Mouse (Mus musculus) mature B cell (primary cell): ENCODE measurements around the gene Icam1.

Source experiments
- in situ Hi-C: fragments of 300-500 bp; cut with MboI; formaldehyde crosslinking; loops from 2 replicates; pipeline ENCODE4 v1.14.3; 2019

Icam1 gene

DNA sequence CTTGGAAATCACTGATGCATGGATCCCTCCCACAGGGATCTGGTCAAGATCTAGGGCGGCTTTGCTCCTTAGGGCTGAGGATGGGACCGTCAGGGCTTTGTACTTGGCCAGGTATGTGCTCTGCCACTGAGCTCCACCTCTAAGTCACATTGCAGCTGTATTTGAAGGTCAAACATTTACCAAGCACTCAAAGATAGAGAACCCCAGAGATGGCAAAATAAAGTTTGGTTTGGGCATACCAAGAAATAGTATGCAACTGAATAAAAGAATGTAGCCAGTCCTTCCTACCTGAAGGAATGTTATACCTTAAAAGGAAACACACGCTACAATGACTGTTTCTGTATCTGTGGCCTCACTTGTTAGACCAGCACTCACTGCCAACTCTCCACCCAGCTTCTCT, 5.6 kb downstream of the Icam1 start:
- in situ Hi-C loops = loop anchor here (25.0 kb wide), 1 partner anchor 116 kb away; the partner anchor contains the start of genes Cdc37 and Tyk2

DNA sequence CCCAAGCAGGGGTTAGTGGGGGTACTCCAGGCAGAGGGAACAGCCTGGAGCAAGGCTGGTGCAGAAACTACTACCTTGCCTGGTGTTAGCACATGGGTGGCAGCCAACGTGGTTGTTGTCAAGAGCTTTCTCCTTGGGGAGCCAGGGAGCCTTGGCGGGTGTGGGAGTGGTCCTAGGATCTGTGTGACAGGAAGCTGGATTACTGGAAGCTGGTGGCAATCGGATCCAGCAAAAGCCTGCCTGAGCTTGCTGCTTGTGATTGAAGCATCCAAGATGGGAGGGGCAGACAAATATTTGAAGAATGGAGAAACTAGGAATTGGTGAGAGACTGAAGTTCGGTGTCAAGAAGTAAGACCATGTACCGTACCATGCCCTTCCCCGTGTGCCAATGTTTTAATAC, 6.5 kb downstream of the Icam1 start:
- in situ Hi-C loops = loop anchor here (25.0 kb wide), 1 partner anchor 115 kb away; the partner anchor contains the start of genes Cdc37 and Tyk2

DNA sequence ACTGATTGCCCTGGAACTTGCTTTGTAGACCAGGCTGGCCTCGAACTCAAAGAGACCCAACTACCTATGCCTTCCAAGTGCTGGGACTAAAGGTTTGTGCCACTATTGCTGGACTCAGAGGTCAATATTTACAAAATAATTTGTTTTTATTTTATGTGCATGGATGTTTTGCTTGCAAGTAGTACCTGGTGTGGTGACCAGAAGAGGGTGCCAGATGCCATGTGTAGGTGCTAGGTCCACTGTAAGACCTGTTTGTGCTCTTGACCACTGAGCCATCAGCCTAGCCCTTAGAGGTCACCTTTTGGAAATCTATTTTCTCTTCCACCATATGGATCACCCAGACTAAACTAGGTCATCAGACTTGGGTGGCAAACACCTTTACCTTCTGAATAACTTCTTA, 6.9 kb downstream of the Icam1 start:
- in situ Hi-C loops = loop anchor here (25.0 kb wide), 1 partner anchor 115 kb away; the partner anchor contains the start of genes Cdc37 and Tyk2

DNA sequence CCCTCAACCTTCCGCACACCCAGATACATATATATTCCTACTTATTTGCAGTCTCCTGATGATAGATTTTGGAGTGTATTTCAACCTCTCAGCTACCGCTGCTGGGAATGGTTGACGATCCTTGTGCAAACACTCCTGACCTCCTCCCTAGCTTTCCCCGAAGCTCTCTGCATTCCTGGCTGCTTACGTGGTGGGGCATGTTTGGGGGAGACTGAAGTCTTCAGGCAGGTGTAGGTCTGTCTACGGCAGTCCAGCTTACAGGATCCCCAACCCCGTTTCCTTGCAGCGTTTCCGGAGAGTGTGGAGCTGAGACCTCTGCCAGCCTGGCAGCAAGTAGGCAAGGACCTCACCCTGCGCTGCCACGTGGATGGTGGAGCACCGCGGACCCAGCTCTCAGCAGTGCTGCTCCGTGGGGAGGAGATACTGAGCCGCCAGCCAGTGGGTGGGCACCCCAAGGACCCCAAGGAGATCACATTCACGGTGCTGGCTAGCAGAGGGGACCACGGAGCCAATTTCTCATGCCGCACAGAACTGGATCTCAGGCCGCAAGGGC, 9.5 kb downstream of the Icam1 start:
- in situ Hi-C loops = no loop called here

DNA sequence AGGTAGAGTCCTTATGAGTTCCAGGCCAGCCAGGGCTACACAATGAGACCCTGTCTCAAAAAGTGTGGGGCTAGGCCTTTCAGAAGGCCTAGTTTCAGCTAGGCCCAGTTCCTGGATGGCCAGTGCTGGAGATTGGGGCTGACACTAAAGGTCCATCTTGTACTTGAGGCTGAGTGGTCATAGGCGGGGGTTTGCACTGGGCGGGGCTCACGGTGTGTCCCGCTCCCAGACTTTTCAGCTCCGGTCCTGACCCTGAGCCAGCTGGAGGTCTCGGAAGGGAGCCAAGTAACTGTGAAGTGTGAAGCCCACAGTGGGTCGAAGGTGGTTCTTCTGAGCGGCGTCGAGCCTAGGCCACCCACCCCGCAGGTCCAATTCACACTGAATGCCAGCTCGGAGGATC, 11.1 kb downstream of the Icam1 start:
- in situ Hi-C loops = no loop called here

DNA sequence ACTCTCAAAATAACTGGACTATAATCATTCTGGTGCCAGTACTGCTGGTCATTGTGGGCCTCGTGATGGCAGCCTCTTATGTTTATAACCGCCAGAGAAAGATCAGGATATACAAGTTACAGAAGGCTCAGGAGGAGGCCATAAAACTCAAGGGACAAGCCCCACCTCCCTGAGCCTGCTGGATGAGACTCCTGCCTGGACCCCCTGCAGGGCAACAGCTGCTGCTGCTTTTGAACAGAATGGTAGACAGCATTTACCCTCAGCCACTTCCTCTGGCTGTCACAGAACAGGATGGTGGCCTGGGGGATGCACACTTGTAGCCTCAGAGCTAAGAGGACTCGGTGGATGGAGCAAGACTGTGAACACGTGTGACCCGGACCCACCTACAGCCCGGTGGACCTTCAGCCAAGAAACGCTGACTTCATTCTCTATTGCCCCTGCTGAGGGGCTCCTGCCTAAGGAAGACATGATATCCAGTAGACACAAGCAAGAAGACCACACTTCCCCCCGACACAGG, 12.0 kb downstream of the Icam1 start:
- in situ Hi-C loops = no loop called here

DNA sequence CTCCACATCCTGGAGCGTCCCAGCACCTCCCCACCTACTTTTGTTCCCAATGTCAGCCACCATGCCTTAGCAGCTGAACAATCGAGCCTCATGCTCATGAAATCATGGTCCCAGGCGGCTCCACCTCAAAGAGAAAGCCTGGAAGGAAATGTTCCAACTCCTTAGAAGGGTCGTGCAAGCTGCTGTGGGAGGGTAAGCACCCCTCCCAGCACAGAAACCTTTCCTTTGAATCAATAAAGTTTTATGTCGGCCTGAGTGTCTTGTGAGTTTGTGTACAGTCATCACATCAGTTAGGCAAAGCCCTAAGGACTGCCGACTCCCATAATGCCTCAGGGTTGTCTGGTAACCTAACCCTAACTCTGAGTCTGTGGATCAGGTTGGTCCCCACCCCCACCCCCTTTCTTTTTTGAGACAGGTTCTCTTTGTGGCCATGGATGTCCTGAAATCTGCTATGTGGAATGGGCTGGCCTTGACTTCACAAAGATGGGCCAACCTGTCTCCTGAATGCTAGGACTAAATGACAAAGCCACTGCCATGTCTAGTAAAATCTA, 12.8 kb downstream of the Icam1 start:
- in situ Hi-C loops = no loop called here

DNA sequence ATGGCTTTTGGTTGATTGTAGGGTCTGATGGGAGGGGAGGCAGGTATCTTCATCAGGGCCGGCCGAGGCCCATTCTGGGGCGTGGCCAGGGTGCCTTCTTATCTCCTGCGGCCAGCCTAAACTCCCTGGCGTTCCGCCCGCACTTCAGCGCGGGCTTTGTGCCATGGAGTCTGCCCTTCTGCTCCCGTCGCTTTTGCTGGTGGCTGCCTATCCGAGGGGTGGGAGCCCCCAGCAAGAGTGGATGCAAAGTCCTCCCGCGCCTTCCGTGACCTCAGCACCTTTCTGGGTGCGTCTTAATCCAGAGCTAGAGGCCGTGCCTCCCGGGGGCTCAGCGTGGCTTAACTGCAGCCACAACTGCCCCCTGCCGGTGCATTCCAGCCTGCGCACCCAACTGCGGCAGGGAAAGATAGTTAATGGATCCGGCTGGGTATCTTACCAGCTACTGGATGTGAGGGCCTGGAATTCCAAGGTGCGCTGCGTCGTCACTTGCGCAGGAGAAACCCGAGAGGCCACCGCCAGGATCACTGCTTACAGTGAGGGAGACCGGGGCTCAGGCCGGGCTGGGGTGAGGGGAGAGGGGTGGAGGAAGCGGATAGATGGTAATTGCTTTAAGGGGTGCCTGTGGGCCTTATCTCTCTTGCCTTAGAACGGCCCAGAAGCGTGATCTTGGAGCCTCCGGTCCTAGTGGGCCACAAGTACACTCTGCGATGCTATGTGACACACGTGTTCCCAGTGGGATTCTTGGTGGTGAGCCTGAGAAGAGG, 13.7 kb downstream of the Icam1 start, which contains the start of gene Icam4:
Gene Icam4, plus strand, starts transcription at position 83 of the 764 bp plus-strand sequence.
- in situ Hi-C loops = loop anchor here (5.0 kb wide), 1 partner anchor 43 kb away; the partner anchor contains the start of genes Fdx1l and Gm49373

DNA sequence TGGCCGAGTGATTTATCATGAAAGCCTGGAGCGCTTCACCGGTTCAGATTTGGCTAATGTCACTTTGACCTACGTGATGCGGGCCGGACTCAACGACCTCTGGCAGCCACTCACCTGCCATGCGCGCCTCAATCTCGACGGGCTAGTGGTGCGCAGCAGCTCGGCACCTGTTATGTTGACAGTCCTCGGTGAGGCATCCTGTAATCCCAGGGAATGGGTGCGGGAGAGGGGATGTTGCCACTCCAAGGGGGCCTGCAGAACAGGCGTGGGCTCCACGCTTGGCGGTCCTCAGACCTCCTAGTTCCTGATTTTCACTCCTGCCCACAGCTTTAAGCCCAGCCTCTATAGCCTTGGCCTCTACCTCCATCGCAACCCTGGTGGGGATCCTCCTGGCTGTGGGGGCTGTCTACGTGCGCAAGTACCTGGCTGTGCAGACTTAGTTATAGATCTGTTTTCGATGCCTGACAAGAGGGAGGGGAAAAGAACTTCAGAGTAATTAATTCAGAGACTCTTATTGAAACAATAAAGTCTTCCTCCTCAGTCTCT, 14.3 kb downstream of the Icam1 start:
- in situ Hi-C loops = loop anchor here (5.0 kb wide), 1 partner anchor 42 kb away; the partner anchor contains the start of genes Fdx1l and Gm49373

DNA sequence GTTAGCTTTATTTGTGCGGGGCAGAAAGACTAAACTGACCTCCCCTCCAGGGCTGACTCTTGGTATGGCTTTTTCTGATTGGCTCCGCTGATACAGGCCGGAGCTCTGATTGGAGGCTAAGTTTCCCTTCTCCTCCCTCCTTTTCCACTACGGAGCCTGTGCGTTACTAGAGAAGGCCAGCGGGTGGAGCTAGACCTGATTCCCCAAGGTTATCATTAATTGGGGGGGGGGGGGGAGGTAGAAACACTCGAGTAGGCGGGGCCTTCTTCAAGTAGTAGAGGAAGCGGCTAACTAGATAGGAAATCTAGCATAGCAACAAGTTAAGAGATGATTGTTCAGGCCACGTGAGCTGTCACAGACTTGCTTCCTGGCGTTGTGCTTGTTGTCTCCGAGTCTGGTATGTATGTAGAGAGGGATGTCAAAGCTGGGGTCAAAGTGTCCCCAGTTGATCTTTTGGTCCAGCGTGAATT, 15.0 kb downstream of the Icam1 start:
- in situ Hi-C loops = loop anchor here (5.0 kb wide), 1 partner anchor 41 kb away; the partner anchor contains the start of genes Fdx1l and Gm49373

DNA sequence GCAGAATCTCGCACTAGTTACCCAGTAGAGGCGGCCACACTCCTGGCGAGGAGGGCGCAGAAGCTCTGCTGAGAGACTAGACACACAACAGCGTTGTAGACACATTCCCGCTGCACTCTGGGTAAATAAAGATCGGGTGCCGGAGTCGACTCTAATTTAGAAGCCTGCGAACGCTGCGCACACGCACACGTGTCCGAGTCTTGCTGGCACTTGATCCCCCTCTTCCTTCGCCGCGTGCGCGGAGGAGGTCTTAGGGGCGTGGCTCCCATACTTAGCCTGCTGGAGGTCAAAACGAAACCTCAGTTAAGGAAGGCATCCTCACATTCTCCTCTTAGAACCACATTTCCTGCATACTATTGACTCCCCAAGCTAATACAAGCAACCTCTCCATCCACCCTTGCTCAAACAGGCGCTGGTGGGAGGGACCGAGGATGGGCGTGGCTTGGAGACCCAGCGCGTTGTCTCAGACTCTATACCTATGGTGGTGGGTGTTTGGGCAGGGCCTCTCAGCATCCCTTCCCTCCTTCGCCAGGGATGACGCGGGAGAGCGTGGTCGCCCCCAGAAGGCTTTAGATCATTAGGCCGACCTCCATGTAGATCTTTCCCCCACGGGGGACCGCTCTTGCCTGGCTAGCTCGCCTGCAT, 15.6 kb downstream of the Icam1 start:
- in situ Hi-C loops = loop anchor here (5.0 kb wide), 1 partner anchor 41 kb away; the partner anchor contains the start of genes Fdx1l and Gm49373

DNA sequence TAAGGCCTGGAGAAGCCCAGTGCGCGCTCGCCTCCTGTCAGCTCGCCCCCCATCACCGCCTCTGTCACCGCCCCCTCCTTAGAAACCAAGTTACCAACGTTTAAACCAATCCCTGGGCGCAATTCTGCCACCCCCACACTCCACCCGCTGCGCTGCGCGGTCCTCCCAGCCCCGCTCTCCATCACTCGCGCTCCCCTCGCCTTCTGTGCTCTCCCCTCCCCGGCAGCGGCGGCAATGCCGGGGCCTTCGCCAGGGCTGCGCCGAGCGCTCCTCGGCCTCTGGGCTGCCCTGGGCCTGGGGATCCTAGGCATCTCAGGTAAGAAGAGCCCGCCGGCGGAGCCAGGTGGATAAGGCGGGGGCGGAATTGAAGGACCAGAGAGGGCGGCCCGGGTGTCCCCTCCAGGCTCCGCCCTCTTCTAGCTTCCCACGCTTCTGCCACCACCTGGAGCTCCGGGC, 16.1 kb downstream of the Icam1 start, which contains the start of gene Icam5:
Gene Icam5, plus strand, starts transcription at position 178 of the 456 bp plus-strand sequence.
- in situ Hi-C loops = loop anchor here (5.0 kb wide), 1 partner anchor 40 kb away; the partner anchor contains the start of genes Fdx1l and Gm49373

DNA sequence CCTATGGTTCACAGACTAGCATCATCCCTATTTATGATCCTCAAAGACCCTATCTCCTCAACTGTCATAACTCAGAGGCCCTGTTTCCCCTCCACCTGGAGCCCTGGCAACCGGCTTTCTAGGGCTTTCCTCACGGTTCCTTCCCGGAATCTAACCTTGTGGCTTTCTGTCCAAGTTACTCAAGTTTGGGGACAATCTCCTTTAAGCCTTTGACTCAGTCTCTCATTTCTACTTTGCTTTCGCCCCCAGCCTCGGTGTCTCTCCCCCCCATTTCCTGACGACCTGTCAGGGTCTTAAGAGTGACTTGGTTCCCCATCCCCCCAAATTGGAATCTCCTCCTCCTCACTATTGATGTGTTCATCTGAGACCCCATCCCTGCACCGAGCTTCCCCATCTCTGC, 16.7 kb downstream of the Icam1 start:
- in situ Hi-C loops = loop anchor here (5.0 kb wide), 1 partner anchor 40 kb away; the partner anchor contains the start of genes Fdx1l and Gm49373

DNA sequence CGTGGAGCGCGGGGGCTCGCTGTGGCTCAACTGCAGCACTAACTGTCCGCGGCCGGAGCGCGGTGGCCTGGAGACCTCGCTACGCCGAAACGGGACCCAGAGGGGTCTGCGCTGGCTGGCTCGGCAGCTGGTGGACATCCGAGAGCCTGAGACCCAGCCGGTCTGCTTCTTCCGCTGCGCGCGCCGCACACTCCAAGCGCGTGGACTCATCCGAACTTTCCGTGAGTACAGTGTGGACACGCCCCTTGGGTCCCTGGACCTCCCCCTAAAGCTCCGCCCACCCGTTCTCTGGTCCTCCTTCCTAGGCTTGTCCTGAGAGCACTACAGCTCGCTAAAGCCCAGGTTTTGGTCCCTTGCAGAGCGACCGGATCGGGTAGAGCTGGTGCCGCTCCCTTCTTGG, 17.4 kb downstream of the Icam1 start:
- in situ Hi-C loops = loop anchor here (5.0 kb wide), 1 partner anchor 39 kb away; the partner anchor contains the start of genes Fdx1l and Gm49373

DNA sequence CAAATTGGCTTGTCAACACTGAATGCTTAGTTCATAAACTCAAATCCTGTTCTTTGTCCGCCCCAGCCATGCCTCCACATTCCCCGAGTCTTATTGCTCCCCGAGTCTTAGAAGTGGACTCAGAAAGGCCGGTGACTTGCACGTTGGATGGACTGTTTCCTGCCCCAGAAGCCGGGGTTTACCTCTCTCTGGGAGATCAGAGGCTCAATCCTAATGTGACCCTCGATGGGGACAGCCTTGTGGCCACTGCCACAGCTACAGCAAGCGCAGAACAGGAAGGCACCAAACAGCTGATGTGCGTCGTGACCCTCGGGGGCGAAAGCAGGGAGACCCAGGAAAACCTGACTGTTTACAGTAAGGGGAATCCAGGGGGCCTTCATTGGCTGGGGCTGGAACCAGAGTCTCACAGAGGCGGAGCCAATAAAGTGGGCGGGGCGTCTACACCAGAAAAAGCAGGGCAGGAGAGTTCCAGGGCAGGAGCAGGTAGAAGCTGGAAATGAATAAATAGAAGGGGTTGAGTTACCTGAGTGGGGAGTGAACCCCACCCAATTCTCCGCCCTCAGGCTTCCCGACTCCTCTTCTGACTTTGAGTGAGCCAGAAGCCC, 18.8 kb downstream of the Icam1 start:
- in situ Hi-C loops = loop anchor here (5.0 kb wide), 1 partner anchor 38 kb away; the partner anchor contains the start of genes Fdx1l and Gm49373

DNA sequence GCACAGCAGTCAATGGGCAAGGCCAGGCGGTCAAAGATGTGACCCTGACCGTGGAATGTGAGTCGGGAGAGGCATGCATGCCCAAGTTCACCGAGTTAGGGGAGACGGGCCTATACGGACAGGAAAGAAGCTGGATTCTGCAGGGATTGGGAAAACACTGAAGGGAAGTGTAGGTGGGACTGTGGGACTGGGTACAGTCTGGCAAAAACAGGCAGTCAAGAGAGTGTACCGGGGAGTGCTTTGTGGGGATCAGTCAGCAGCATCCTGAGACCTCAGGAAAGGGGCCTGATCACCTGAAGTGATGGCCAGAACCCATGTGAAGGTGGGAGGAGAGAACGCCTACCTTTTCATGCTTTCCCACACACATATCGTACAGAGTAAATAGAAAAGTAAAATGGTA, 19.8 kb downstream of the Icam1 start:
- in situ Hi-C loops = no loop called here

DNA sequence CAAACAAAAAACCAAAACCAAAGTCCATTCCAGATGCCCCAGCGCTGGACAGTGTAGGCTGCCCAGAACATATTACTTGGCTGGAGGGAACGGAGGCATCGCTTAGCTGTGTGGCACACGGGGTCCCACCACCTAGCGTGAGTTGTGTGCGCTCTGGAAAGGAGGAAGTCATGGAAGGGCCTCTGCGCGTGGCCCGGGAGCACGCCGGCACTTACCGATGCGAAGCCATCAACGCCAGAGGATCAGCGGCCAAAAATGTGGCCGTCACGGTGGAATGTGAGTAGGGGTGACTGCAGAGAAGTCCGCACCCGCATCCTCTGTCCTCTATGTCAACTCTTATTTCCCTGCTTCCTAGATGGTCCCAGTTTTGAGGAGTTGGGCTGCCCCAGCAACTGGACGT, 20.4 kb downstream of the Icam1 start:
- in situ Hi-C loops = no loop called here

DNA sequence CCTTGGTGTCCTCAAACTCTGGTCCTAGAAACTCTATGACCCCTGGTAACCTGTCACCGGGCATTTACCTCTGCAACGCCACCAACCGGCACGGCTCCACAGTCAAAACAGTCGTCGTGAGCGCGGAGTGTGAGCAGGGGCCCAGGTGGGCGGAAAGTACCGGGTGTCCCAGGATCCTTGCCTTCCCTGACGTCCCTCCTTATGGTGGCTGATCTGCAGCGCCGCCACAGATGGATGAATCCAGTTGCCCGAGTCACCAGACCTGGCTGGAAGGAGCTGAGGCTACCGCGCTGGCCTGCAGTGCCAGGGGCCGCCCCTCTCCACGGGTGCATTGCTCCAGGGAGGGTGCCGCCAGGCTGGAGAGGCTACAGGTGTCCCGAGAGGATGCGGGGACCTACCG, 20.9 kb downstream of the Icam1 start:
- in situ Hi-C loops = no loop called here

DNA sequence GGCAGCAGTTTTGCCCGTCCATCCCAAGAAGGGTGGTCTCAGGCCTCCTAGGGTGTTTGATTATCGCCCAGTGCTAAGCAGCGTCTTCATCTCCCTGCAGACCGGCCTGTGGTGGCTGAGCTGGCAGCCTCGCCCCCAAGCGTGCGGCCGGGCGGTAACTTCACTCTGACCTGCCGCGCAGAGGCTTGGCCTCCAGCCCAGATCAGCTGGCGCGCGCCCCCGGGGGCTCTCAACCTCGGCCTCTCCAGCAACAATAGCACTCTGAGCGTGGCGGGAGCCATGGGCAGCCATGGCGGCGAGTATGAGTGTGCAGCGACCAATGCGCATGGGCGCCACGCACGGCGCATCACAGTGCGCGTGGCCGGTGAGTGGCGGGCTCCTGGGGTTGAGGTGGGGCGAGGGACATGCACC, 21.7 kb downstream of the Icam1 start:
- in situ Hi-C loops = no loop called here

DNA sequence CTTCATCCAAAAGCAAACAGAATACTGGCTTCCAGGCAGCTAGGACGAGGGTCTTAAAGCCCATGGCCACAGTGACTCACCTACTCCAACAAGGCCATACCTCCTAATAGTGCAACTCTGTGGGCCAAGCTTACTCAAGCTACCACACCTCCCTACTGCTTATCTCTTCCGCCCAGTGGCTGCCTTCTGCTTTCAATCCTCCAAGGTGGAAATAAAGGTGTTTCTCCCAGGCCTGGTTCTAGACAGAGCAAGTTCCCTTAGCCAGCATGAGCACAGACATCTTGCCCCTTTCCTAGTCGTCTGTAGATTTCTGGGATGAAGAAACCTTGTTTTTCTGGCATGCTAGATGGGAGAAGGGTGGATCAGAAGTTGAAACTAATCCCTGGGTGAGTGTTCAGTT, 24.0 kb downstream of the Icam1 start:
- in situ Hi-C loops = no loop called here

DNA sequence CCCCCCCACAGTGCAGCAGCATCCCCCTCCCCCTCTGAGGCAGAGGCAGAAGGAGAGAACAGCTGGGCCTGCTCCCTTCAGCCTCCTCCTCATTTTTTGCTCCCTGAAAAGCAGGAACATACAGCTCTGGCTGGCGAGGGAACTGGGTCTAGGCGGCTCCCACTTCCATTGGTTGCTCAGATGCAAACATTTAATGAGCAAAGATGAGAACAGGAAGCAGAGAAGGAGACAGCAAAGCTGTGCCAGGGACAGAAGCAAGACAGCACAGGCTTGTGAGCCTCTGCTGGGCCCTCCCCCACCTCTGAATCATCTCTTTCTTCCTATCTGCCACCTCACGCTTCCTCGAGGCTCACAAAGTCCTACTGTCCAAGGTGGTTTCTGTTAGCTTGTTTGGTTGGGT, 25.5 kb downstream of the Icam1 start:
- in situ Hi-C loops = no loop called here
